Mouse (Mus musculus) spleen, embryonic (tissue): ENCODE measurements around the gene Suz12.
"Not testable (repeated sequence)": the region's sequence is repeated elsewhere in the genome, so short reads cannot be mapped to it uniquely, and the experiment has no call there.

Experiments
- CTCF ChIA-PET: fragments of 350-600 bp; sonication (Branson Sonifier 250); formaldehyde crosslinking; loops from one replicate; lab custom pipeline; 2022; lab: Charles Lee

The Suz12 gene

GRCm38 (mm10) chr11:79991600-79991999 is 1.3 kb upstream of the Suz12 start:
- CTCF ChIA-PET = interaction anchor here (0.7 kb wide), 1 partner anchor 200 kb away, joined by 3 read pairs; no protein-coding TSS in a partner anchor

GRCm38 (mm10) chr11:79992035-79992591 is 793 bp upstream of the Suz12 start:
- CTCF ChIA-PET = no interaction called here

GRCm38 (mm10) chr11:79993356-79994270 is 707 bp downstream of the Suz12 start:
- CTCF ChIA-PET = interaction anchor here (0.5 to 0.7 kb wide), 2 partner anchors 35 to 391 kb away, joined by 3 read pairs; no protein-coding TSS in a partner anchor

- CTCF ChIA-PET = no interaction called here
These were observed 1.5 kb downstream of the Suz12 start for GRCm38 (mm10) chr11:79994271-79994988.

- CTCF ChIA-PET = not testable (repeated sequence)
These were observed 23.6 kb downstream of the Suz12 start for GRCm38 (mm10) chr11:80016533-80016932.

GRCm38 (mm10) chr11:80019792-80020191 is 26.9 kb downstream of the Suz12 start:
- CTCF ChIA-PET = interaction anchor here (0.7 kb wide), 1 partner anchor 10 kb away, joined by 9 read pairs; no protein-coding TSS in a partner anchor

- CTCF ChIA-PET = interaction anchor here (0.6 kb wide), 1 partner anchor 51 kb away, joined by 4 read pairs; no protein-coding TSS in a partner anchor
These were observed 28.4 kb downstream of the Suz12 start for GRCm38 (mm10) chr11:80021306-80021705.

- CTCF ChIA-PET = no interaction called here
These were observed 44.6 kb downstream of the Suz12 start for GRCm38 (mm10) chr11:80037495-80037894.

GRCm38 (mm10) chr11:80042615-80043418 is 49.9 kb downstream of the Suz12 start:
- CTCF ChIA-PET = interaction anchor here (0.6 to 1.0 kb wide), 2 partner anchors 100 to 108 kb away, joined by 4 to 6 read pairs; no protein-coding TSS in a partner anchor

GRCm38 (mm10) chr11:80043419-80043817 is 50.5 kb downstream of the Suz12 start:
- CTCF ChIA-PET = interaction anchor here (0.6 to 1.0 kb wide), 2 partner anchors 100 to 107 kb away, joined by 4 to 6 read pairs; no protein-coding TSS in a partner anchor

- CTCF ChIA-PET = interaction anchor here (0.6 kb wide), 1 partner anchor 15 kb away, joined by 22 read pairs; no protein-coding TSS in a partner anchor
These were observed 54.0 kb downstream of the Suz12 start for GRCm38 (mm10) chr11:80046856-80047255.

GRCm38 (mm10) chr11:80050088-80050487 is 57.2 kb downstream of the Suz12 start:
- CTCF ChIA-PET = no interaction called here

GRCm38 (mm10) chr11:80052456-80052855 is 59.5 kb downstream of the Suz12 start:
- CTCF ChIA-PET = no interaction called here

GRCm38 (mm10) chr11:80053171-80053570 is 60.3 kb downstream of the Suz12 start:
- CTCF ChIA-PET = interaction anchor here (0.5 kb wide), 1 partner anchor 147 kb away, joined by 6 read pairs; no protein-coding TSS in a partner anchor

GRCm38 (mm10) chr11:80054659-80055058 is 61.8 kb downstream of the Suz12 start:
- CTCF ChIA-PET = no interaction called here

GRCm38 (mm10) chr11:80056141-80056540 is 63.2 kb downstream of the Suz12 start:
- CTCF ChIA-PET = interaction anchor here (0.9 kb wide), 1 partner anchor 12 kb away, joined by 5 read pairs; no protein-coding TSS in a partner anchor

- CTCF ChIA-PET = interaction anchor here (0.6 to 0.8 kb wide), 2 partner anchors 15 to 67 kb away, joined by 8 to 22 read pairs; no protein-coding TSS in a partner anchor
These were observed 69.3 kb downstream of the Suz12 start for GRCm38 (mm10) chr11:80062159-80062558.

GRCm38 (mm10) chr11:80066373-80066772 is 73.5 kb downstream of the Suz12 start:
- CTCF ChIA-PET = interaction anchor here (0.6 to 1.4 kb wide), 2 partner anchors 13 to 17 kb away, joined by 5 to 27 read pairs; no protein-coding TSS in a partner anchor

GRCm38 (mm10) chr11:80067558-80067957 is 74.7 kb downstream of the Suz12 start:
- CTCF ChIA-PET = interaction anchor here (0.6 to 1.4 kb wide), 2 partner anchors 12 kb away, joined by 5 read pairs; no protein-coding TSS in a partner anchor

- CTCF ChIA-PET = no interaction called here
These were observed 76.9 kb downstream of the Suz12 start for GRCm38 (mm10) chr11:80069815-80070214.
